Mouse (Mus musculus) brown adipose tissue, adult 24 weeks (tissue): ENCODE data around the gene Ap2a2. TPM values are rescaled to one million over a fixed set of nuclear protein-coding genes. Genes with fewer than 3 reads are reported as not detected.
"Not testable (repeated sequence)": the region's sequence is repeated elsewhere in the genome, so short reads cannot be mapped to it uniquely, and the experiment has no call there.

Experiments used
- H3K27ac ChIP-seq: fragments of 200-500 bp; replicated peaks from 2 replicates; pipeline ENCODE4 v1.5.1; 2012; ENCODE audit warnings: low read depth, mild to moderate bottlenecking, low read length
- H3K4me1 ChIP-seq: fragments of 200-500 bp; 2 replicates; pipeline ENCODE4 v1.6.1; 2012; ENCODE audit warnings: low read length, mixed read lengths; ENCODE audit not compliant: control insufficient read depth, insufficient read depth, insufficient read length
- H3K4me3 ChIP-seq: fragments of 200-500 bp; 2 replicates; pipeline ENCODE4 v1.5.1; 2012; ENCODE audit warnings: low read depth, mild to moderate bottlenecking, low read length, moderate library complexity; ENCODE audit not compliant: insufficient read depth
- polyA plus RNA-seq: library from polyadenylated mRNA; stranded (reverse); fragments of >200 nt; gene quantifications from 2 replicates; pipeline ENCODE4 v1.2.4, GENCODE M21; 2012; ENCODE audit not compliant: missing spikeins, insufficient read depth, insufficient read length

Gene Ap2a2
- polyA plus RNA-seq, 1 experiment: 42.7 TPM

- Histone ChIP-seq H3K27ac (no peak overlapping the region), H3K4me1 (peaks cover 29% of the 10 kb centered on the region), H3K4me3 (no peak overlapping the region)
Observed at GRCm38 (mm10) chr7:141574041-141574440, 12.1 kb downstream of the Ap2a2 start.

GRCm38 (mm10) chr7:141575481-141575880 is 13.5 kb downstream of the Ap2a2 start:
- peaks cover 26% of the 10 kb centered on the region for H3K4me1 ChIP-seq
- no peak overlapping the region for H3K27ac ChIP-seq
- H3K4me3 ChIP-seq: no peak overlapping the region

DNA sequence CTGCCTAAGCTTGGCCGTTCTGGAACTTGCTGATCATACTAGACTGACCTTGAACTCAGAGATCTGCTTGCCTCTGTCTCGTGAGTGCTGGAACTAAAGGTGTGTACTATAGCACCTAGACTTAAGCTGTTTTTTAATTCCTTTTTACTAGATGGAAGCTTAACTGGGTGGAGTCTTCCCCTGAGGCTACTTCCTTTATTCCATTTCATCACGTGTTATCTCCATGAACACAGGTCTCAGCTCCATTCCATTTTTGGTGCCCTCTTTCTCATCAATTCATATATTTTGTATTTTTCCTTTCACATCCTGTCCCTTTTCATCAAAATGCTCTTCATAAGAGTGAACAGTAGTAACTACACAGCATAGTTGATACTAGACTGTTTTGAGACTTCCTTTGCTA is 15.8 kb downstream of the Ap2a2 start:
- no peak overlapping the region for H3K27ac ChIP-seq

GRCm38 (mm10) chr7:141578511-141578910 is 16.5 kb downstream of the Ap2a2 start:
- Histone ChIP-seq H3K4me3 (no peak overlapping the region), H3K4me1 (peaks cover 26% of the 10 kb centered on the region), H3K27ac (no peak overlapping the region)

More for the DNA sequence above, 15.8 kb downstream of the Ap2a2 start:
- no peak overlapping the region for H3K4me3 ChIP-seq
- peaks cover 24% of the 10 kb centered on the region for H3K4me1 ChIP-seq

- no peak overlapping the region for H3K4me3 ChIP-seq
- peaks cover 25% of the 10 kb centered on the region for H3K4me1 ChIP-seq
- H3K27ac ChIP-seq: no peak overlapping the region
Observed at GRCm38 (mm10) chr7:141578943-141579342, 17.0 kb downstream of the Ap2a2 start.

DNA sequence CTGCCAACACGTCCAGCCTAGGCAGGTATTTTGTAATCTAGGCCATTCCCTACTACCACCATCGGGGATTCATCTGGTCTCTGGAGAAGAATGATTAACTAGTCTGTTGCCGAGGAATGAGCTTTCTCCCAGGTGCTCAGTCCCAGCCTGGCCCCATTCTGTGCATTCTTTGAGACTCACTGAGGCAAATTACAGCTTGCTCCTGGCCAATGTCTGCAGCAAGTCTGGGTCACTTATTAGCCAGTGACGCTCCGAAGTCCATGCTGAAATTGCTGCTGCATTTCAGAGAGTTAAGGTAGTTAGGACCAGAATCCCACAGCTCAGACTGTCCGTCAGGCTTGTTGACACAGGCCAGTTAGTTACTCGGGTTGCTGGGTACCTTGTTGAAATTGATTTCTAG is 19.4 kb downstream of the Ap2a2 start:
- H3K4me3 ChIP-seq: no peak overlapping the region
- H3K27ac ChIP-seq: no peak overlapping the region
- peaks cover 20% of the 10 kb centered on the region for H3K4me1 ChIP-seq

DNA sequence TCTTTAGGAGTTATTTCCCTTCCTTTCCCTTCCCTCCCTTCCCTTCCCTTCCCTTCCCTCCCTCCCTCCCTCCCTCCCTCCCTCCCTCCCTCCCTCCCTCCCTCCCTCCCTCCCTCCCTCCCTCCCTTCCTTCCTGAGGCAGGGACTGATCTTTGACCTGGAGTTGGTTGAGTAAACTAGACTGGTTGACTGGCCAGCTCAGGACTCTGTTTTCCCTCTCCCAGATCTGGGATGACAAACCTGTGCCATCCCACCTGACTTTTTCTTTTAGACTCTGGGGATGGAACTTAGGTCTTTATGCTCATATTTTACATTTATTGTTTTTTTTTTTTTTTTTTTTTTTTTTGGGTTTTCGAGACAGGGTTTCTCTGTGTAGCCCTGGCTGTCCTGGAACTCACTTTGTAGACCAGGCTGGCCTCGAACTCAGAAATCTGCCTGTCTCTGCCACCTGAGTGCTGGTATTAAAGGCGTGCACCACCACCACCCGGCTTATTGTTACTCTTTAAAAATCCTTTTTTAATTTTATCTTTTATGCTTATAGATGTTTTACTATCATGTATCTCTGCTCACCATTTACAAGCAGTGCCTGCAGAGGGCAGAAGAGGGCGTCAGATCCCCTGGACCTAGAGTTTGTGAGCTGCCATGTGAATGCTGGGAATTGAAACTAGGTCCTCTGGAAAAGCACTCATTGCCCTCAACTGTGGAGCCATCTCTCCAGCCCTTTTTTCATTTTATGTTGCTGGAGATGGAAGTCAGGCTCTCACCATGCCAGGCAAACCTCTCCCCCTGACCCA is 22.3 kb downstream of the Ap2a2 start:
- peaks cover 5% of the 10 kb centered on the region for H3K4me1 ChIP-seq
- H3K27ac ChIP-seq: no peak overlapping the region
- no peak overlapping the region for H3K4me3 ChIP-seq

DNA sequence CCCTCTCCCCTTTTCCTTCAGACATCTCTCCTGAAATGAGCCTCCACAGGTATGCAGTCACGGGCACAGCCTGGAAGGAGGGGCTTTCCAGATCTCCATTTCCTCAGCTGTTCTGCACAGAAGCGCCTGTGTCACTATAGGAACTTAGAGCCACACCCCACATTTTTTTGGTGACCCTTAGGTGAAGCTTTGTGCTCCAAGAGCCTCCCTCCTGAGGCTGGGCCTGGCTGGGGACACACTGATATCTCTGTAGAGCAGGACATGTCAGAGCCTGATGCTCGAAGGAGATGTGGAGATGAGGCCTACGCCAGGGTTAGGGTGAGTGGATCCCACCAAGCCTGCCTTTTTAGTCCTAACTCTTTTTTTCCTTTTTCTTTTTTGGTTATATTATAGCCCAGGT is 23.3 kb downstream of the Ap2a2 start:
- Histone ChIP-seq H3K27ac (no peak overlapping the region), H3K4me3 (no peak overlapping the region), H3K4me1 (peaks cover 5% of the 10 kb centered on the region)

DNA sequence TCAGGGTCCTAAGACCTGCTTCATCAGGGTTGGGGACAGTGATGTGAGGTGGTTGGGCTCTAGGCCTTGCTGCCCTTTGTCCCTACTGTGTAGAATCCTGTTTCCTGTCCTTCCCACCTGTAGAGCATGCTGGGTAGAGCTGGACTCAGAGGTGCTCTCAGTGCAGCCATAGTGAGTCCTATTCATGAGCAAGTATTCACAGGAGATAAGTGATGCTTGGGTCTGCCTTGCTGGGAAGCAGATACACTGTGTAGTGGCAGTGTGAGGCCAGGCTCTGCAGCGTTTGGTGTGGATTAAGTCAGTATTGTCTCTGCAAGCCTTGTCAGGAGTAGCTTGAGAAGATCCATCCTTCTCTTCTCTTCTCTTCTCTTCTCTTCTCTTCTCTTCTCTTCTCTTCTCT is 23.9 kb downstream of the Ap2a2 start:
- H3K27ac ChIP-seq: no peak overlapping the region
- peaks cover 5% of the 10 kb centered on the region for H3K4me1 ChIP-seq
- no peak overlapping the region for H3K4me3 ChIP-seq

- Histone ChIP-seq H3K4me3 (no peak overlapping the region), H3K27ac (no peak overlapping the region), H3K4me1 (0 out of 2 replicates have a peak, but pooled peaks cover 2% of the 10 kb centered on the region)
Observed at GRCm38 (mm10) chr7:141588890-141589289, 26.9 kb downstream of the Ap2a2 start.

DNA sequence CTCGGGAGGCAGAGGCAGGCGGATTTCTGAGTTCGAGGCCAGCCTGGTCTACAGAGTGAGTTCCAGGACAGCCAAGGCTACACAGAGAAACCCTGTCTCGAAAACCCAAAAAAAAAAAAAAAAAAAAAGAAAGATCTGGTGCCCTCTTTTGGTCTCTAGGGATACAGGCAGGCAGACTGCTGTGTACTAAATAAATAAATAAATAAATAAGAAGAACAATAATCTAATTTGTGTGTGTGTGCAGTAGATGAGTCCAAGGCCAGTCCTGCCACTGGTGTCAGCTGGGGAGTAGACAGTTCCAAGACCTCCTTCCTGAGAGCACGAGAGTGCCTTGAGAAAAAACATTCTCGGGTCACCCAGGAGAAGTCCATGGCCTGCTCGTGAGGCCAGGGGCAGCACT is 28.3 kb downstream of the Ap2a2 start:
- not testable (repeated sequence) for H3K27ac ChIP-seq, H3K4me1 ChIP-seq, H3K4me3 ChIP-seq

- no peak overlapping the region for H3K27ac ChIP-seq
- H3K4me1 ChIP-seq: 0 out of 2 replicates have a peak, but pooled peaks cover 2% of the 10 kb centered on the region
- H3K4me3 ChIP-seq: no peak overlapping the region
Observed at GRCm38 (mm10) chr7:141590959-141591358, 29.0 kb downstream of the Ap2a2 start.

DNA sequence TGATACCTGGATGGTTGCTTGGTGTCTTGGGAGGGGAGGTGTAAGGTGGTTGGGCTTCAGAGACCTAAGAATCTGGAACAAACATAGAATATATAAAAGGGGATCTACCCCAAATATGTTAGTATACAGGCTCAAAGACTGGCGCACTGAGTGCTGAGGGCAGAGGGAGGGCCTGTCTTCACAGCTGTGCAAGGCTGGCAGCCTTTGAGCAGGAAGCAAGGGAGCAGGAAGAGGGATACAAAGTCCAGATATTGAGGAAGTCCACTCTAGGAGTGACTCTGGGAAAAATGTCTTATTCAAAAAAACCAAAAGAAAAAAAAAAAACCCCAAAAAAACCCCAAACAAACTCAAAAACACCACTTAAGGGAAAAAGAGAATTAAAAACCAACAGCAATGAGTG is 30.1 kb downstream of the Ap2a2 start:
- H3K27ac ChIP-seq: no peak overlapping the region
- 0 out of 2 replicates have a peak, but pooled peaks cover 2% of the 10 kb centered on the region for H3K4me1 ChIP-seq
- H3K4me3 ChIP-seq: no peak overlapping the region

GRCm38 (mm10) chr7:141593056-141593455 is 31.1 kb downstream of the Ap2a2 start:
- H3K27ac ChIP-seq: no peak overlapping the region
- no peak overlapping the region for H3K4me3 ChIP-seq
- 0 out of 2 replicates have a peak, but pooled peaks cover 2% of the 10 kb centered on the region for H3K4me1 ChIP-seq

- H3K27ac ChIP-seq: no peak overlapping the region
- 0 out of 2 replicates have a peak, but pooled peaks cover under 1% of the 10 kb centered on the region for H3K4me1 ChIP-seq
- no peak overlapping the region for H3K4me3 ChIP-seq
Observed at GRCm38 (mm10) chr7:141596971-141597370, 35.0 kb downstream of the Ap2a2 start.

- Histone ChIP-seq H3K4me1 (no peaks in the 10 kb centered on the region), H3K4me3 (no peak overlapping the region), H3K27ac (no peak overlapping the region)
Observed at GRCm38 (mm10) chr7:141597563-141597962, 35.6 kb downstream of the Ap2a2 start.
